Mouse (Mus musculus) limb, embryonic 14.5 days (tissue): Measurements from ENCODE around the gene Olr1. TPM values are rescaled to one million over a fixed set of nuclear protein-coding genes. Genes with fewer than 3 reads are reported as not detected.
A peak's percentile ranks its signal among the peaks of the same experiment; 100 is the strongest.

Experiments
- ATAC-seq: fragments of 200-750 bp; cut with Nextera tagmentation; 2 replicates; pipeline ENCODE4 v1.8.0; 2017; ENCODE audit warnings: low read depth, moderate number of reproducible peaks, moderate TSS enrichment; ENCODE audit not compliant: low FRiP score
- DNase-seq: peaks from one replicate; pipeline ENCODE4 v3.0.0-alpha.2; 2015; ENCODE audit warnings: low spot score
- H3K27ac ChIP-seq: fragments of 300-500 bp; sonication (generic); replicated peaks from 2 replicates; pipeline ENCODE4 v1.5.1; 2014; ENCODE audit warnings: low read depth, mild to moderate bottlenecking, low read length, moderate library complexity, mixed read lengths
- H3K27me3 ChIP-seq: fragments of 300-500 bp; sonication (generic); 2 replicates; pipeline ENCODE4 v1.6.1; 2014; ENCODE audit warnings: low read length, mixed read lengths; ENCODE audit not compliant: control insufficient read depth, insufficient read depth
- H3K36me3 ChIP-seq: fragments of 300-500 bp; sonication (generic); 2 replicates; pipeline ENCODE4 v1.6.1; 2014; ENCODE audit warnings: mild to moderate bottlenecking, low read length, moderate library complexity, mixed read lengths; ENCODE audit not compliant: control insufficient read depth, insufficient read depth
- H3K4me1 ChIP-seq: fragments of 300-500 bp; sonication (generic); 2 replicates; pipeline ENCODE4 v1.6.1; 2014; ENCODE audit warnings: antibody characterized with exemption, low read length, mixed read lengths; ENCODE audit not compliant: control insufficient read depth, insufficient read depth
- H3K4me2 ChIP-seq: fragments of 300-500 bp; sonication (generic); replicated peaks from 2 replicates; pipeline ENCODE4 v1.6.1; 2014; ENCODE audit warnings: low read depth, mild to moderate bottlenecking, low read length, moderate library complexity; ENCODE audit not compliant: severe bottlenecking
- H3K4me3 ChIP-seq: fragments of 300-500 bp; sonication (generic); replicated peaks from 2 replicates; pipeline ENCODE4 v1.5.1; 2014; ENCODE audit warnings: low read length
- H3K9ac ChIP-seq: fragments of 300-500 bp; sonication (generic); 2 replicates; pipeline ENCODE4 v1.6.1; 2014; ENCODE audit warnings: mild to moderate bottlenecking, low read depth, low read length, moderate library complexity; ENCODE audit not compliant: severe bottlenecking
- H3K9me3 ChIP-seq: fragments of 300-500 bp; sonication (generic); 2 replicates; pipeline ENCODE4 v1.6.1; 2016; ENCODE audit warnings: low read length; ENCODE audit not compliant: control insufficient read depth
- POLR2A ChIP-seq: fragments of 200-500 bp; IDR thresholded peaks from 2 replicates; pipeline ENCODE4 v1.8.0; 2012; ENCODE audit warnings: inconsistent platforms, mild to moderate bottlenecking, moderate library complexity, borderline replicate concordance; ENCODE audit not compliant: insufficient read depth, insufficient read length; ENCODE audit errors: extremely low read depth
- WGBS: fragments of 180-500 bp; shearing (Covaris S2); extraction: QIAGEN DNeasy Blood & Tissue Kit; methylation state at CpG from one replicate; pipeline ENCODE4 v1.1.7; 2014; 5-methylcytosine and 5-hydroxymethylcytosine counted together
- polyA plus RNA-seq, 2 experiments: library from polyadenylated mRNA; depleted of rRNA in 1 of 2; stranded (reverse) in 1 of 2; unstranded in 1 of 2; fragments of >200 nt; fragmentation: Nextera tagmentation in 1 of 2; extraction: Ambion mirVana in 1 of 2; gene quantifications; 2 replicates each; pipeline versions ENCODE4 v1.2.1 to v1.2.3; 2012 to 2014

The Olr1 gene
- polyA plus RNA-seq, 2 experiments, result 0.10 TPM; not detected in 1

GRCm38 (mm10) chr6:129526069-129526468 is 19.1 kb upstream of the Olr1 start:
- Histone ChIP-seq H3K4me1 (no peaks in the 10 kb centered on the region), H3K9me3 (no peaks in the 10 kb centered on the region), H3K36me3 (no peaks in the 10 kb centered on the region), H3K27ac (no peak overlapping the region), H3K4me3 (no peak overlapping the region), H3K9ac (no peak overlapping the region), H3K4me2 (no peak overlapping the region), H3K27me3 (no peaks in the 10 kb centered on the region)
- no peak for TF ChIP-seq POLR2A
- DNase-seq, result no peak
- ATAC-seq, result no peak

- no peaks in the 10 kb centered on the region for H3K36me3 ChIP-seq
- peak; percentile 80 for ATAC-seq
- 45% methylated on average over 2 of the region's 2 CpGs for WGBS
- no peaks in the 10 kb centered on the region for H3K27me3 ChIP-seq
- H3K27ac ChIP-seq, result no peak overlapping the region
- no peaks in the 10 kb centered on the region for H3K9me3 ChIP-seq
- no peak for TF ChIP-seq POLR2A
- peak; percentile 70 for DNase-seq
- H3K4me3 ChIP-seq, result no peak overlapping the region
- no peak overlapping the region for H3K9ac ChIP-seq
- no peak overlapping the region for H3K4me2 ChIP-seq
- peaks cover 3% of the 10 kb centered on the region for H3K4me1 ChIP-seq
These were observed 10.9 kb upstream of the Olr1 start for GRCm38 (mm10) chr6:129517752-129518408.

GRCm38 (mm10) chr6:129516388-129516787 is 9.4 kb upstream of the Olr1 start:
- WGBS, result 84% methylated on average over 10 of the region's 10 CpGs
- Histone ChIP-seq H3K9ac (no peak overlapping the region), H3K9me3 (no peaks in the 10 kb centered on the region), H3K36me3 (no peaks in the 10 kb centered on the region), H3K4me2 (no peak overlapping the region), H3K27me3 (no peaks in the 10 kb centered on the region), H3K4me1 (peaks cover 9% of the 10 kb centered on the region), H3K4me3 (no peak overlapping the region), H3K27ac (no peak overlapping the region)
- ATAC-seq (no peak), DNase-seq (no peak)
- TF ChIP-seq POLR2A, result no peak

- DNase-seq (no peak), ATAC-seq (no peak)
- WGBS, result 91% methylated on average over 3 of the region's 3 CpGs
- H3K36me3 ChIP-seq, result no peaks in the 10 kb centered on the region
- no peak overlapping the region for H3K4me2 ChIP-seq
- no peak overlapping the region for H3K27ac ChIP-seq
- TF ChIP-seq POLR2A, result no peak
- H3K4me1 ChIP-seq, result peaks cover 9% of the 10 kb centered on the region
- H3K9me3 ChIP-seq, result no peaks in the 10 kb centered on the region
- no peak overlapping the region for H3K4me3 ChIP-seq
- H3K9ac ChIP-seq, result no peak overlapping the region
- no peaks in the 10 kb centered on the region for H3K27me3 ChIP-seq
These were observed 8.1 kb upstream of the Olr1 start for GRCm38 (mm10) chr6:129515068-129515467.

GRCm38 (mm10) chr6:129514376-129514775 is 7.4 kb upstream of the Olr1 start:
- TF ChIP-seq POLR2A, result no peak
- H3K36me3 ChIP-seq, result no peaks in the 10 kb centered on the region
- H3K9me3 ChIP-seq, result no peaks in the 10 kb centered on the region
- no peaks in the 10 kb centered on the region for H3K27me3 ChIP-seq
- 63% methylated on average over 2 of the region's 2 CpGs for WGBS
- H3K27ac ChIP-seq, result no peak overlapping the region
- no peak for ATAC-seq
- H3K9ac ChIP-seq, result no peak overlapping the region
- H3K4me1 ChIP-seq, result peaks cover 9% of the 10 kb centered on the region
- no peak overlapping the region for H3K4me3 ChIP-seq
- DNase-seq, result no peak
- no peak overlapping the region for H3K4me2 ChIP-seq

- Histone ChIP-seq H3K9ac (no peak overlapping the region), H3K4me2 (no peak overlapping the region), H3K27ac (no peak overlapping the region), H3K9me3 (no peaks in the 10 kb centered on the region), H3K4me1 (peaks cover 9% of the 10 kb centered on the region), H3K27me3 (no peaks in the 10 kb centered on the region), H3K4me3 (no peak overlapping the region), H3K36me3 (no peaks in the 10 kb centered on the region)
- TF ChIP-seq POLR2A, result no peak
- ATAC-seq (no peak), DNase-seq (peak; percentile 63)
- 53% methylated on average over 1 of the region's 1 CpGs for WGBS
These were observed 6.4 kb upstream of the Olr1 start for GRCm38 (mm10) chr6:129513409-129513808.
